Comparison of ENCODE assay signal across 21 mouse cellular contexts in genomic region chr2:24719645-24720379, GRCm38 (mm10). TPM values are rescaled to one million over a fixed set of nuclear protein-coding genes. Genes with fewer than 3 reads are reported as not detected.
DNase-seq lines count a peak whose midpoint lies in the region; ATAC-seq and TF ChIP-seq lines count a peak whose summit lies in the region.
"Had no signal": no experiment of that assay in that cellular context is flagged by ENCODE, and none has a peak within 500 bp of the region (broad histone marks: within the 10 kb centered on the region; RNA-seq: fewer than 3 reads in every experiment).

No protein-coding gene starts in this region.

- no peaks in the 10 kb centered on the region for H3K4me1 ChIP-seq in liver, postnatal 0 days (ENCODE audit: insufficient read depth)
- no peaks in the 10 kb centered on the region for H3K4me1 ChIP-seq in intestine, embryonic 16.5 days (ENCODE audit: control insufficient read depth, insufficient read depth, low read length)

- DNase-seq in liver, postnatal 0 days = no peak
- no peak for DNase-seq in liver
- DNase-seq in lung, postnatal 10 days = peak; percentile 31
- DNase-seq in gastrocnemius, postnatal 10 days = no peak
- no peak for DNase-seq in urinary bladder, postnatal 10 days (ENCODE audit: low spot score)
- DNase-seq in testis, postnatal 10 days (ENCODE audit: low spot score) = no peak
- DNase-seq: adrenal gland, adult 8-10 months; cerebellum, adult 8-10 months; heart, postnatal 36 days; kidney, postnatal 10 days; layer of hippocampus, adult 9-11 months; retina, postnatal 1 day; thymus, postnatal 4 days had no signal

- H3K9ac ChIP-seq in liver, postnatal 0 days (replicated peaks) = no peak overlapping the region
- no peak overlapping the region for H3K9ac ChIP-seq in intestine, embryonic 16.5 days (ENCODE audit: low read depth, low read length)
- H3K9ac ChIP-seq: forebrain, embryonic 15.5 days had no signal

- no peak overlapping the region for H3K27ac ChIP-seq in liver, postnatal 0 days (ENCODE audit: low read depth)
- H3K27ac ChIP-seq in intestine, embryonic 16.5 days (ENCODE audit: low read length) = no peak overlapping the region
- H3K27ac ChIP-seq: forebrain, embryonic 15.5 days had no signal

- peak; percentile 92 for ATAC-seq in liver, postnatal 0 days
- ATAC-seq in intestine, embryonic 16.5 days = peak; percentile 83
- ATAC-seq: forebrain, embryonic 15.5 days; inflammation-experienced regulatory T-cells, adult 6 months had no signal

- TF ChIP-seq CTCF in liver, postnatal 0 days (IDR thresholded peaks at IDR 0.05; ENCODE audit: low read depth) = no peak

- no peak overlapping the region for H3K4me2 ChIP-seq in liver, postnatal 0 days (ENCODE audit: low read depth, low read length)
- H3K4me2 ChIP-seq in intestine, embryonic 16.5 days (ENCODE audit: low read depth, low read length) = no peak overlapping the region
- H3K4me2 ChIP-seq: forebrain, embryonic 15.5 days; heart, embryonic 11.5 days; liver, embryonic 11.5 days had no signal

- H3K9me3 ChIP-seq in liver, postnatal 0 days (ENCODE audit: low read length) = no peaks in the 10 kb centered on the region
- no peaks in the 10 kb centered on the region for H3K9me3 ChIP-seq in intestine, embryonic 16.5 days (ENCODE audit: control insufficient read depth, low read length)
- H3K9me3 ChIP-seq: forebrain, embryonic 15.5 days; G1E had no signal

- WGBS in liver, postnatal 0 days (ENCODE audit: insufficient replicate concordance) = 87% methylated on average over 14 of the region's 14 CpGs
- WGBS in intestine, embryonic 16.5 days = 89% methylated on average over 14 of the region's 14 CpGs

- TF ChIP-seq EP300 in liver, postnatal 0 days (IDR thresholded peaks at IDR 0.05; ENCODE audit: low read depth) = no peak

- no peaks in the 10 kb centered on the region for H3K36me3 ChIP-seq in liver, postnatal 0 days (replicated peaks; ENCODE audit: insufficient read depth, low read length)
- H3K36me3 ChIP-seq in intestine, embryonic 16.5 days (ENCODE audit: control insufficient read depth, insufficient read depth, low read length) = no peaks in the 10 kb centered on the region
- H3K36me3 ChIP-seq: G1E had no signal

- H3K27me3 ChIP-seq in liver, postnatal 0 days (ENCODE audit: insufficient read depth, low read length) = no peaks in the 10 kb centered on the region
- no peaks in the 10 kb centered on the region for H3K27me3 ChIP-seq in intestine, embryonic 16.5 days (replicated peaks; ENCODE audit: control insufficient read depth, insufficient read depth, low read length)
- H3K27me3 ChIP-seq: forebrain, embryonic 15.5 days had no signal

- no peak overlapping the region for H3K4me3 ChIP-seq in liver, postnatal 0 days (ENCODE audit: low read depth, low read length)
- no peak overlapping the region for H3K4me3 ChIP-seq in intestine, embryonic 16.5 days (ENCODE audit: low read length)
- H3K4me3 ChIP-seq: forebrain, embryonic 15.5 days had no signal

RNA-seq across cellular contexts. Expression of gene Cacna1b, which starts 43.1 kb away (rescaled TPM):
- polyA plus RNA-seq in liver, postnatal 0 days (2015; fragmentation: Nextera tagmentation; extraction: Ambion mirVana) = 0.25 and 0.34 TPM in 2 replicates
- 0.62 and 0.97 TPM in 2 replicates for polyA plus RNA-seq in intestine, embryonic 16.5 days (2015; fragmentation: Nextera tagmentation; extraction: Ambion mirVana)
- under 1 TPM; 0.34 to 0.45 TPM for total RNA-seq in gastrocnemius, postnatal 10 days (2021)
- total RNA-seq: gastrocnemius, adult 18-20 months; megakaryocyte, adult 5-6 weeks had no signal
- polyA plus RNA-seq: G1E had no signal
